Mouse (Mus musculus): ENCODE results near the gene Pappa.

Pappa gene

GRCm38 (mm10) chr4:65166288-65166835 lies 42.4 kb downstream of the Pappa start:
- no peak for DNase-seq (ENCODE audit: low read depth in 1 of 2, low spot score in 2 of 2)

- DNase-seq (ENCODE audit: low read depth in 1 of 2, low spot score in 2 of 2) = no peak
Measured at GRCm38 (mm10) chr4:65174505-65174904, 50.5 kb downstream of the Pappa start.

- no peak for DNase-seq (ENCODE audit: low read depth in 1 of 2, low spot score in 2 of 2)
Measured at GRCm38 (mm10) chr4:65178146-65178545, 54.2 kb downstream of the Pappa start.

- no peak for DNase-seq (ENCODE audit: low read depth in 1 of 2, low spot score in 2 of 2)
Measured at GRCm38 (mm10) chr4:65187236-65187635, 63.3 kb downstream of the Pappa start.

GRCm38 (mm10) chr4:65187716-65188115 lies 63.7 kb downstream of the Pappa start:
- DNase-seq (ENCODE audit: low read depth in 1 of 2, low spot score in 2 of 2) = no peak

- no peak for DNase-seq (ENCODE audit: low read depth in 1 of 2, low spot score in 2 of 2)
Measured at GRCm38 (mm10) chr4:65188921-65189485, 65.0 kb downstream of the Pappa start.

GRCm38 (mm10) chr4:65192810-65193209 lies 68.8 kb downstream of the Pappa start:
- DNase-seq (ENCODE audit: low read depth in 1 of 2, low spot score in 2 of 2) = no peak

- no peak for DNase-seq (ENCODE audit: low read depth in 1 of 2, low spot score in 2 of 2)
Measured at GRCm38 (mm10) chr4:65195971-65196370, 72.0 kb downstream of the Pappa start.

GRCm38 (mm10) chr4:65203666-65204065 lies 79.7 kb downstream of the Pappa start:
- no peak for DNase-seq (ENCODE audit: low read depth in 1 of 2, low spot score in 2 of 2)

- no peak for DNase-seq (ENCODE audit: low read depth in 1 of 2, low spot score in 2 of 2)
Measured at GRCm38 (mm10) chr4:65205446-65205845, 81.5 kb downstream of the Pappa start.

- no peak for DNase-seq (ENCODE audit: low read depth in 1 of 2, low spot score in 2 of 2)
Measured at GRCm38 (mm10) chr4:65209369-65210015, 85.5 kb downstream of the Pappa start.

- DNase-seq (ENCODE audit: low read depth in 1 of 2, low spot score in 2 of 2) = no peak
Measured at GRCm38 (mm10) chr4:65216682-65217081, 92.7 kb downstream of the Pappa start.

- DNase-seq (ENCODE audit: low read depth in 1 of 2, low spot score in 2 of 2) = no peak
Measured at GRCm38 (mm10) chr4:65217651-65218364, 93.8 kb downstream of the Pappa start.

GRCm38 (mm10) chr4:65223901-65224300 lies 99.9 kb downstream of the Pappa start:
- DNase-seq (ENCODE audit: low read depth in 1 of 2, low spot score in 2 of 2) = no peak

GRCm38 (mm10) chr4:65238540-65238998 lies 114.6 kb downstream of the Pappa start:
- DNase-seq (ENCODE audit: low read depth in 1 of 2, low spot score in 2 of 2) = no peak

- DNase-seq (ENCODE audit: low read depth in 1 of 2, low spot score in 2 of 2) = no peak
Measured at GRCm38 (mm10) chr4:65242434-65242931, 118.5 kb downstream of the Pappa start.

GRCm38 (mm10) chr4:65243245-65243644 lies 119.3 kb downstream of the Pappa start:
- no peak for DNase-seq (ENCODE audit: low read depth in 1 of 2, low spot score in 2 of 2)

- DNase-seq (ENCODE audit: low read depth in 1 of 2, low spot score in 2 of 2) = no peak
Measured at GRCm38 (mm10) chr4:65245015-65245414, 121.0 kb downstream of the Pappa start.

- DNase-seq (ENCODE audit: low read depth in 1 of 2, low spot score in 2 of 2) = no peak
Measured at GRCm38 (mm10) chr4:65245440-65245839, 121.5 kb downstream of the Pappa start.

GRCm38 (mm10) chr4:65252193-65252592 lies 128.2 kb downstream of the Pappa start:
- no peak for DNase-seq (ENCODE audit: low read depth in 1 of 2, low spot score in 2 of 2)

- DNase-seq (ENCODE audit: low read depth in 1 of 2, low spot score in 2 of 2) = no peak
Measured at GRCm38 (mm10) chr4:65254073-65254472, 130.1 kb downstream of the Pappa start.

GRCm38 (mm10) chr4:65267066-65267465 lies 143.1 kb downstream of the Pappa start:
- no peak for DNase-seq (ENCODE audit: low read depth in 1 of 2, low spot score in 2 of 2)

Data from monocyte, adult 2 months (primary cell).